Mouse (Mus musculus): ENCODE results near the gene Plac8.

DNA sequence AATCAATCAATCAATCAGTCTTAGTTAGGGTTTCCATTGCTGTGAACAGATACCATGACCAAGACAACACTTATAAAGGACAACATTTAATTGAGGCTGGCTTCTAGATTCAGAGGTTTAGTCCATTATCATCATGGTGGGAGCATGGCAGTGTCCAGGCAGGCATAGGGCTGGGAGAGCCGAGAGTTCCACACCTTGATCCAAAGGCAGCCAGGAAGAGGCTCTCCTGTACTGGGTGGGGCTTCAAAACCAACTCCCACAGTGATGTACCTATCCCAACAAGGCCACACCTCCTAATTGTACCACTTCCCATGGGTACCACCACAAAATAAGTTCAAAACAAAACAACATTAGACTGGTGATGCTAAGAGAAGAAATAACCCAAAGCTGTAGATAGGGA lies 21.9 kb downstream of the Plac8 start:
- TF ChIP-seq POLR2A (IDR thresholded peaks at IDR 0.05; ENCODE audit: low read depth, low read length): no peak
- no peak for TF ChIP-seq CTCF (IDR thresholded peaks at IDR 0.05; ENCODE audit: extremely low read depth, insufficient read depth, insufficient read length, insufficient replicate concordance)

All from spleen, adult 2 months (tissue).